Mouse (Mus musculus) midbrain, embryonic 11.5 days (tissue): ENCODE measurements around the gene H2-Ob. TPM values are rescaled to one million over a fixed set of nuclear protein-coding genes. Genes with fewer than 3 reads are reported as not detected.

ENCODE experiments used
- ATAC-seq: fragments of 200-750 bp; cut with Nextera tagmentation; 2 replicates; pipeline ENCODE4 v1.8.0; 2017; ENCODE audit warnings: moderate TSS enrichment, moderate library complexity; ENCODE audit not compliant: low FRiP score
- DNase-seq: peaks from one replicate; pipeline ENCODE4 v3.0.0; 2015; ENCODE audit warnings: low spot score; ENCODE audit errors: missing footprints
- H3K27ac ChIP-seq: fragments of 300-500 bp; sonication (generic); 2 replicates; pipeline ENCODE4 v1.5.1; 2014; ENCODE audit warnings: low read depth, low read length
- H3K27me3 ChIP-seq: fragments of 300-500 bp; sonication (generic); 2 replicates; pipeline ENCODE4 v1.6.1; 2014; ENCODE audit warnings: mild to moderate bottlenecking, low read length, moderate library complexity, mixed read lengths; ENCODE audit not compliant: control insufficient read depth, insufficient read depth
- H3K36me3 ChIP-seq: fragments of 300-500 bp; sonication (generic); 2 replicates; pipeline ENCODE4 v1.6.1; 2014; ENCODE audit warnings: mild to moderate bottlenecking, low read length, moderate library complexity, mixed read lengths; ENCODE audit not compliant: control insufficient read depth, insufficient read depth
- H3K4me1 ChIP-seq: fragments of 300-500 bp; sonication (generic); 2 replicates; pipeline ENCODE4 v1.6.1; 2014; ENCODE audit warnings: low read length; ENCODE audit not compliant: control insufficient read depth, insufficient read depth
- H3K4me2 ChIP-seq: fragments of 300-500 bp; sonication (generic); 2 replicates; pipeline ENCODE4 v1.6.1; 2014; ENCODE audit warnings: mild to moderate bottlenecking, moderate library complexity
- H3K4me3 ChIP-seq: fragments of 300-500 bp; sonication (generic); 2 replicates; pipeline ENCODE4 v1.5.1; 2014; ENCODE audit warnings: low read depth, low read length
- H3K9ac ChIP-seq: fragments of 300-500 bp; sonication (generic); 2 replicates; pipeline ENCODE4 v1.6.1; 2014; ENCODE audit warnings: low read length
- H3K9me3 ChIP-seq: fragments of 300-500 bp; sonication (generic); 2 replicates; pipeline ENCODE4 v1.6.1; 2016; ENCODE audit warnings: low read length; ENCODE audit not compliant: control insufficient read depth
- WGBS: fragments of 180-500 bp; shearing (Covaris S2); extraction: QIAGEN DNeasy Blood & Tissue Kit; methylation state at CpG from one replicate; pipeline ENCODE4 v1.1.7; 2014; 5-methylcytosine and 5-hydroxymethylcytosine counted together
- polyA plus RNA-seq: library from polyadenylated mRNA; unstranded; fragments of >200 nt; fragmentation: Nextera tagmentation; extraction: Ambion mirVana; gene quantifications from 2 replicates; pipeline ENCODE4 v1.2.1, GENCODE M21; 2014

H2-Ob gene
- not detected in 2 replicates for polyA plus RNA-seq

GRCm38 (mm10) chr17:34238706-34239105 lies at the start of gene H2-Ob:
H2-Ob (plus strand) TSS chr17:34238903.
- H3K27ac ChIP-seq: no peak within 1 kb of the TSS
- WGBS: 57% methylated on average over 3 of the region's 3 CpGs
- H3K4me2 ChIP-seq: no peak within 1 kb of the TSS
- ATAC-seq (no peak), DNase-seq (no peak)
- H3K36me3 ChIP-seq: no peaks in the 10 kb centered on the region
- no peak within 1 kb of the TSS for H3K4me3 ChIP-seq
- no peaks in the 10 kb centered on the region for H3K27me3 ChIP-seq
- H3K4me1 ChIP-seq: no peaks in the 10 kb centered on the region
- no peaks in the 10 kb centered on the region for H3K9me3 ChIP-seq
- H3K9ac ChIP-seq: no peak within 1 kb of the TSS

GRCm38 (mm10) chr17:34188986-34189385 lies 49.7 kb upstream of the H2-Ob start:
- 69% methylated on average over 6 of the region's 6 CpGs for WGBS
- ATAC-seq (no peak), DNase-seq (no peak)
- Histone ChIP-seq H3K4me1 (peaks cover 11% of the 10 kb centered on the region), H3K36me3 (no peaks in the 10 kb centered on the region), H3K9ac (no peak overlapping the region), H3K27ac (no peak overlapping the region), H3K27me3 (peaks cover 48% of the 10 kb centered on the region), H3K4me2 (no peak overlapping the region), H3K9me3 (no peaks in the 10 kb centered on the region), H3K4me3 (no peak overlapping the region)

DNA sequence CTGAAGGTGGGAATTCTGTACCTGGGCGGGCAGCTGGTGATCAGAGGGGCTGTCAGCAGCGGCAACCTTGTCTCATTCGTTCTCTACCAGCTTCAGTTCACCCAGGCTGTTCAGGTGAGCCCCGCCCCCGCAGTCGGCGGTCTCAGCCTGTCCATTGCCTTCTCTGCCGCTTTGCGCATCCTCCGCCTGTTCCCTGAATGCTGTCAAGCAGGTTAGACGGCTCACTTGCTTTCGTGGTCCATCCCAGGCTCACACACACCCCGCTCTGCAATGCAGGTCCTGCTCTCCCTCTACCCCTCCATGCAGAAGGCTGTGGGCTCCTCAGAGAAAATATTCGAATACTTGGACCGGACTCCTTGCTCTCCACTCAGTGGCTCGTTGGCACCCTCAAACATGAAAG lies 45.9 kb upstream of the H2-Ob start:
- WGBS: 15% methylated on average over 16 of the region's 16 CpGs

GRCm38 (mm10) chr17:34193468-34193867 lies 45.2 kb upstream of the H2-Ob start:
- Histone ChIP-seq H3K27me3 (peaks cover 47% of the 10 kb centered on the region), H3K4me3 (no peak overlapping the region), H3K4me2 (no peak overlapping the region), H3K9ac (no peak overlapping the region), H3K4me1 (peaks cover 10% of the 10 kb centered on the region), H3K36me3 (no peaks in the 10 kb centered on the region), H3K9me3 (no peaks in the 10 kb centered on the region), H3K27ac (no peak overlapping the region)
- WGBS: 59% methylated on average over 8 of the region's 8 CpGs
- no peak for DNase-seq
- no peak for ATAC-seq

More for the DNA sequence above, 45.9 kb upstream of the H2-Ob start:
- Histone ChIP-seq H3K9ac (no peak overlapping the region), H3K27me3 (peaks cover 47% of the 10 kb centered on the region), H3K4me1 (peaks cover 6% of the 10 kb centered on the region), H3K4me3 (no peak overlapping the region), H3K4me2 (no peak overlapping the region), H3K9me3 (no peaks in the 10 kb centered on the region), H3K27ac (no peak overlapping the region), H3K36me3 (no peaks in the 10 kb centered on the region)
- no peak for ATAC-seq
- DNase-seq: no peak

DNA sequence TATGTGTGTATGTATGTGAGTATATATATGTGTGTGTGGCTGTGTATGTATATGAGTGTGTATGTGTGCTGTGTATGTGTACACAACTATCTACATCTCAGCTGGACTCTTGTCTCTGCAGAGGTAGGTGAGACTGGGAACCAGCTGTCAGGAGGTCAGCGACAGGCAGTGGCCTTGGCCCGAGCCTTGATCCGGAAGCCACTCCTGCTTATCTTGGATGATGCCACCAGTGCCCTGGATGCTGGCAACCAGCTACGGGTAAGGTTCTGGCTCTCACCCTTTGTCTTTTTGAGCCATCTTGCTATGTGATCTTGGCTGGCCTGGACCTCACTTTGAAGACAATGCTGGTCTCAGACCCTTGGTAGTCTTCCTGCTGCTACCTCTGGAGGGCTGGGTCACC lies 44.0 kb upstream of the H2-Ob start:
- no peak for ATAC-seq
- peaks cover 51% of the 10 kb centered on the region for H3K27me3 ChIP-seq

GRCm38 (mm10) chr17:34196491-34196890 lies 42.2 kb upstream of the H2-Ob start:
- no peaks in the 10 kb centered on the region for H3K36me3 ChIP-seq
- 25% methylated on average over 12 of the region's 12 CpGs for WGBS
- H3K9ac ChIP-seq: no peak overlapping the region
- peak; percentile 85 for DNase-seq
- H3K4me2 ChIP-seq: no peak overlapping the region
- no peaks in the 10 kb centered on the region for H3K9me3 ChIP-seq
- no peak overlapping the region for H3K27ac ChIP-seq
- peaks cover 51% of the 10 kb centered on the region for H3K27me3 ChIP-seq
- peaks cover 10% of the 10 kb centered on the region for H3K4me1 ChIP-seq
- ATAC-seq: no peak
- H3K4me3 ChIP-seq: no peak overlapping the region

More for the DNA sequence above, 44.0 kb upstream of the H2-Ob start:
- Histone ChIP-seq H3K9me3 (no peaks in the 10 kb centered on the region), H3K27ac (no peak overlapping the region), H3K36me3 (no peaks in the 10 kb centered on the region), H3K9ac (no peak overlapping the region), H3K4me1 (peaks cover 10% of the 10 kb centered on the region), H3K4me3 (no peak overlapping the region), H3K4me2 (no peak overlapping the region)
- WGBS: 88% methylated on average over 4 of the region's 4 CpGs
- DNase-seq: no peak

DNA sequence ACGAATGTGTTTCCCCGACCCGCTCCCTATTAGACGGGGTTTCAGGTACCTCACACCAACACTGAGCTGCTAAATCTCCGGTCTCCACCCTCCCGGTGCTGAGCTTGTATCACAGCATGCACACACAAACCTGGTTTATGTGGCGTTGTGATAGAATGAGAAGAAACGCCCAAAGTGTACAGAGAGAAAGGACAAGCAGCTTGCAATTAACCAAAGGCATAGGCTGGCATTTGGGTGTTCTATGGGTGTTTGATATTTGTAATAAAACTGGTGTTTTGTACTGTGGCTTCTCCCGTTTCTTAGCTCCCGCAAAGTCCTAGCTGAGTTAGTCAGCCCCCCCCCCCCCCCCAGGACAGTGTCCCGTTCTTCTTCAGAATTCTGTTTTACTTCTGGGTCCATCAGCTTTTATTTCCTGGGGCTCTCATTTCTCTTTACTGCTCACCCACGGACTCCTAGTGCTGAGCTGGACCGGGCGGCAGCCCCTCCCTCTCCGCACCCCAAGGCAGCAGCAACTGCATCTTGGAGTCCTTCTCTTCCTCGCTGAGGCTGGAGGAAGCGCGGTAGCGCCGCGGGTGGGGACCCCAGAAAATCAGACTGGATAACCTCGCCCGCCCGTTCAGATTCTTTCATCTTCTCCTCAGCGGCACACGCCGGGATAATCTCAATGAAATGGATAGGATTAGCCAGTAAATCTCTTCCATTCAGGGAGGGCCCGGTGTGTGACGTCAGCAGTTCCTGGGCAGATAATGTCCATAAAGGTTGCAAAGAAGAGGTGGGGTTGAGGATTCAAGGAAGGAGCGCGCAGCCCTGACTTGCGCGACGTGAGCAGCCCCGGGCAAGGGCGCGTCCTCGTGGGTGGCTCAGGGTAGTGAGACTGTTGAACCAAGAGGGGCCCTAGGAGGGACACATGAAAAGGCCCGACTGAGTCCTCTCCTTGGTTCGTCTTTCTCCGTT lies 41.5 kb upstream of the H2-Ob start, which contains the start of gene Psmb8:
Psmb8 (plus strand) TSS at position 781 of the 954 bp plus-strand sequence.
- Histone ChIP-seq H3K4me1 (peaks cover 10% of the 10 kb centered on the region), H3K4me3 (peak within 1 kb of the TSS; percentile 32), H3K9me3 (no peaks in the 10 kb centered on the region), H3K4me2 (peak within 1 kb of the TSS; percentile 56), H3K36me3 (no peaks in the 10 kb centered on the region), H3K9ac (no peak within 1 kb of the TSS; the same call in 1 of the 2 replicates), H3K27me3 (peaks cover 51% of the 10 kb centered on the region), H3K27ac (no peak within 1 kb of the TSS)
- ATAC-seq: peak; percentile 83; the same call in 1 of the 2 replicates
- WGBS: 4% methylated on average over 41 of the region's 41 CpGs
- peak; percentile 98 for DNase-seq

- Histone ChIP-seq H3K27me3 (peaks cover 45% of the 10 kb centered on the region), H3K4me1 (peaks cover 10% of the 10 kb centered on the region), H3K9ac (no peak overlapping the region; the same call in 1 of the 2 replicates), H3K27ac (no peak overlapping the region), H3K36me3 (no peaks in the 10 kb centered on the region), H3K4me3 (peak overlapping the region; percentile 32), H3K4me2 (peak overlapping the region; percentile 56), H3K9me3 (no peaks in the 10 kb centered on the region)
- 2% methylated on average over 32 of the region's 32 CpGs for WGBS
- ATAC-seq (no peak), DNase-seq (peak; percentile 87)
Measured at GRCm38 (mm10) chr17:34197904-34198520, 40.7 kb upstream of the H2-Ob start.

DNA sequence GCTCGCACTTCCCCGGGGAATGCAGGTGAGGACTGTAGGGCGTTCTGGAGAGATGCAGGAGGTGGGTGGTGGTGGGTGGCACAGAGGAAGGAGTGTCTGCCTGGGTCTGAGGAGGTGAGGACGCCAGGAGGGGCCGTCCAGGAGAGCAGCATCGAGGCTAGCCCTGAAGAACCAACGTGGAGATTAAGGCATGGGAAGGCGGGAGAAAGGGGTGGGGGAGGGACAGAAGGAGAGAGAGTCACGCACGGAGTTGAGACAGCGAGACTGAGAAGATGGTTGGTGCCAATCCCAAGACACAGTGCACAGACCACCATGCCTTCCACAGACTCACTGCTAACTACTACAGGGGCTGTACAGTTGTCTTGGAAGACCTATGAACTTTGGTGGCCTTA lies 40.2 kb upstream of the H2-Ob start:
- ATAC-seq (no peak), DNase-seq (no peak)
- 5% methylated on average over 11 of the region's 11 CpGs for WGBS
- H3K9ac ChIP-seq: no peak overlapping the region; the same call in 1 of the 2 replicates
- H3K4me1 ChIP-seq: peaks cover 10% of the 10 kb centered on the region
- H3K36me3 ChIP-seq: no peaks in the 10 kb centered on the region
- H3K27me3 ChIP-seq: peaks cover 44% of the 10 kb centered on the region
- peak overlapping the region; percentile 56 for H3K4me2 ChIP-seq
- H3K9me3 ChIP-seq: no peaks in the 10 kb centered on the region
- no peak overlapping the region for H3K27ac ChIP-seq
- H3K4me3 ChIP-seq: peak overlapping the region; percentile 32
